Mouse (Mus musculus): ENCODE results near the gene Edil3. TPM values are rescaled to one million over a fixed set of nuclear protein-coding genes. Genes with fewer than 3 reads are reported as not detected.
A peak's percentile ranks its signal among the peaks of the same experiment; 100 is the strongest.
"Not testable (repeated sequence)": the region's sequence is repeated elsewhere in the genome, so short reads cannot be mapped to it uniquely, and the experiment has no call there.

Edil3 gene
- polyA plus RNA-seq, 1 experiment from 2014 or later: 36.3 TPM

GRCm38 (mm10) chr13:89035711-89036110 lies 214.4 kb downstream of the Edil3 start:
- DNase-seq (ENCODE audit: low spot score, missing footprints) (no peak), ATAC-seq (ENCODE audit: low FRiP score) (no peak)
- Histone ChIP-seq H3K27me3 (ENCODE audit: control insufficient read depth, insufficient read depth, low read length) (no peaks in the 10 kb centered on the region), H3K9me3 (ENCODE audit: control insufficient read depth, low read length) (no peaks in the 10 kb centered on the region), H3K4me3 (ENCODE audit: low read depth, low read length) (no peak overlapping the region), H3K36me3 (ENCODE audit: control insufficient read depth, insufficient read depth, low read length) (no peaks in the 10 kb centered on the region), H3K4me2 (no peak overlapping the region), H3K27ac (ENCODE audit: low read depth, low read length) (no peak overlapping the region), H3K4me1 (ENCODE audit: control insufficient read depth, insufficient read depth, low read length) (no peaks in the 10 kb centered on the region), H3K9ac (ENCODE audit: low read length) (no peak overlapping the region)
- 73% methylated on average over 2 of the region's 2 CpGs for WGBS

GRCm38 (mm10) chr13:89041495-89041894 lies 220.2 kb downstream of the Edil3 start:
- no peak overlapping the region for H3K4me3 ChIP-seq (ENCODE audit: low read depth, low read length)
- H3K9ac ChIP-seq (ENCODE audit: low read length): no peak overlapping the region
- no peaks in the 10 kb centered on the region for H3K9me3 ChIP-seq (ENCODE audit: control insufficient read depth, low read length)
- no peaks in the 10 kb centered on the region for H3K36me3 ChIP-seq (ENCODE audit: control insufficient read depth, insufficient read depth, low read length)
- ATAC-seq (ENCODE audit: low FRiP score): no peak
- no peaks in the 10 kb centered on the region for H3K4me1 ChIP-seq (ENCODE audit: control insufficient read depth, insufficient read depth, low read length)
- DNase-seq (ENCODE audit: low spot score, missing footprints): no peak
- no peaks in the 10 kb centered on the region for H3K27me3 ChIP-seq (ENCODE audit: control insufficient read depth, insufficient read depth, low read length)
- WGBS: 94% methylated on average over 1 of the region's 1 CpGs
- H3K4me2 ChIP-seq: no peak overlapping the region
- H3K27ac ChIP-seq (ENCODE audit: low read depth, low read length): no peak overlapping the region

- not testable (repeated sequence) for H3K27me3 ChIP-seq (ENCODE audit: control insufficient read depth, insufficient read depth, low read length); H3K9me3 ChIP-seq (ENCODE audit: control insufficient read depth, low read length); H3K36me3 ChIP-seq (ENCODE audit: control insufficient read depth, insufficient read depth, low read length); DNase-seq (ENCODE audit: low spot score, missing footprints); H3K4me1 ChIP-seq (ENCODE audit: control insufficient read depth, insufficient read depth, low read length); H3K9ac ChIP-seq (ENCODE audit: low read length); H3K4me3 ChIP-seq (ENCODE audit: low read depth, low read length); H3K4me2 ChIP-seq; ATAC-seq (ENCODE audit: low FRiP score); H3K27ac ChIP-seq (ENCODE audit: low read depth, low read length)
Measured at GRCm38 (mm10) chr13:89070132-89070531, 248.9 kb downstream of the Edil3 start.

- H3K36me3 ChIP-seq (ENCODE audit: control insufficient read depth, insufficient read depth, low read length): no peaks in the 10 kb centered on the region
- no peak overlapping the region for H3K27ac ChIP-seq (ENCODE audit: low read depth, low read length)
- WGBS: 88% methylated on average over 1 of the region's 1 CpGs
- H3K4me1 ChIP-seq (ENCODE audit: control insufficient read depth, insufficient read depth, low read length): no peaks in the 10 kb centered on the region
- no peak for DNase-seq (ENCODE audit: low spot score, missing footprints)
- H3K4me3 ChIP-seq (ENCODE audit: low read depth, low read length): no peak overlapping the region
- H3K9ac ChIP-seq (ENCODE audit: low read length): no peak overlapping the region
- H3K4me2 ChIP-seq: no peak overlapping the region
- no peak for ATAC-seq (ENCODE audit: low FRiP score)
- no peaks in the 10 kb centered on the region for H3K27me3 ChIP-seq (ENCODE audit: control insufficient read depth, insufficient read depth, low read length)
- no peaks in the 10 kb centered on the region for H3K9me3 ChIP-seq (ENCODE audit: control insufficient read depth, low read length)
Measured at GRCm38 (mm10) chr13:89076212-89076611, 254.9 kb downstream of the Edil3 start.

GRCm38 (mm10) chr13:89105889-89106288 lies 284.6 kb downstream of the Edil3 start:
- ATAC-seq (ENCODE audit: low FRiP score) (no peak), DNase-seq (ENCODE audit: low spot score, missing footprints) (no peak)
- WGBS: 73% methylated on average over 1 of the region's 1 CpGs
- Histone ChIP-seq H3K9ac (ENCODE audit: low read length) (no peak overlapping the region), H3K9me3 (ENCODE audit: control insufficient read depth, low read length) (no peaks in the 10 kb centered on the region), H3K27ac (ENCODE audit: low read depth, low read length) (no peak overlapping the region), H3K36me3 (ENCODE audit: control insufficient read depth, insufficient read depth, low read length) (no peaks in the 10 kb centered on the region), H3K27me3 (ENCODE audit: control insufficient read depth, insufficient read depth, low read length) (no peaks in the 10 kb centered on the region), H3K4me2 (no peak overlapping the region), H3K4me1 (ENCODE audit: control insufficient read depth, insufficient read depth, low read length) (no peaks in the 10 kb centered on the region), H3K4me3 (ENCODE audit: low read depth, low read length) (no peak overlapping the region)

GRCm38 (mm10) chr13:89117551-89117950 lies 296.3 kb downstream of the Edil3 start:
- Histone ChIP-seq H3K27me3 (ENCODE audit: control insufficient read depth, insufficient read depth, low read length) (no peaks in the 10 kb centered on the region), H3K9ac (ENCODE audit: low read length) (no peak overlapping the region), H3K27ac (ENCODE audit: low read depth, low read length) (no peak overlapping the region), H3K9me3 (ENCODE audit: control insufficient read depth, low read length) (no peaks in the 10 kb centered on the region), H3K4me1 (ENCODE audit: control insufficient read depth, insufficient read depth, low read length) (no peaks in the 10 kb centered on the region), H3K36me3 (ENCODE audit: control insufficient read depth, insufficient read depth, low read length) (no peaks in the 10 kb centered on the region), H3K4me2 (no peak overlapping the region), H3K4me3 (ENCODE audit: low read depth, low read length) (no peak overlapping the region)
- DNase-seq (ENCODE audit: low spot score, missing footprints) (no peak), ATAC-seq (ENCODE audit: low FRiP score) (no peak)
- WGBS: 76% methylated on average over 2 of the region's 2 CpGs

- no peak overlapping the region for H3K4me3 ChIP-seq (ENCODE audit: low read depth, low read length)
- H3K9ac ChIP-seq (ENCODE audit: low read length): no peak overlapping the region
- WGBS: 77% methylated on average over 8 of the region's 8 CpGs
- H3K27me3 ChIP-seq (ENCODE audit: control insufficient read depth, insufficient read depth, low read length): no peaks in the 10 kb centered on the region
- ATAC-seq (ENCODE audit: low FRiP score) (no peak), DNase-seq (ENCODE audit: low spot score, missing footprints) (no peak)
- H3K4me2 ChIP-seq: no peak overlapping the region
- no peaks in the 10 kb centered on the region for H3K4me1 ChIP-seq (ENCODE audit: control insufficient read depth, insufficient read depth, low read length)
- H3K9me3 ChIP-seq (ENCODE audit: control insufficient read depth, low read length): no peaks in the 10 kb centered on the region
- H3K27ac ChIP-seq (ENCODE audit: low read depth, low read length): no peak overlapping the region
- no peaks in the 10 kb centered on the region for H3K36me3 ChIP-seq (ENCODE audit: control insufficient read depth, insufficient read depth, low read length)
Measured at GRCm38 (mm10) chr13:89119809-89120208, 298.5 kb downstream of the Edil3 start.

GRCm38 (mm10) chr13:89122511-89123253 lies 301.4 kb downstream of the Edil3 start:
- H3K9me3 ChIP-seq (ENCODE audit: control insufficient read depth, low read length): no peaks in the 10 kb centered on the region
- DNase-seq (ENCODE audit: low spot score, missing footprints): peak; percentile 84
- H3K9ac ChIP-seq (ENCODE audit: low read length): no peak overlapping the region
- H3K27me3 ChIP-seq (ENCODE audit: control insufficient read depth, insufficient read depth, low read length): no peaks in the 10 kb centered on the region
- H3K27ac ChIP-seq (ENCODE audit: low read depth, low read length): no peak overlapping the region
- H3K36me3 ChIP-seq (ENCODE audit: control insufficient read depth, insufficient read depth, low read length): no peaks in the 10 kb centered on the region
- no peak overlapping the region for H3K4me3 ChIP-seq (ENCODE audit: low read depth, low read length)
- no peaks in the 10 kb centered on the region for H3K4me1 ChIP-seq (ENCODE audit: control insufficient read depth, insufficient read depth, low read length)
- no peak overlapping the region for H3K4me2 ChIP-seq
- WGBS: 54% methylated on average over 6 of the region's 6 CpGs
- no peak for ATAC-seq (ENCODE audit: low FRiP score)

- Histone ChIP-seq H3K27me3 (ENCODE audit: control insufficient read depth, insufficient read depth, low read length) (no peaks in the 10 kb centered on the region), H3K36me3 (ENCODE audit: control insufficient read depth, insufficient read depth, low read length) (no peaks in the 10 kb centered on the region), H3K4me2 (no peak overlapping the region), H3K4me3 (ENCODE audit: low read depth, low read length) (no peak overlapping the region), H3K9ac (ENCODE audit: low read length) (no peak overlapping the region), H3K9me3 (ENCODE audit: control insufficient read depth, low read length) (no peaks in the 10 kb centered on the region), H3K27ac (ENCODE audit: low read depth, low read length) (no peak overlapping the region), H3K4me1 (ENCODE audit: control insufficient read depth, insufficient read depth, low read length) (no peaks in the 10 kb centered on the region)
- no peak for ATAC-seq (ENCODE audit: low FRiP score)
- DNase-seq (ENCODE audit: low spot score, missing footprints): no peak
- WGBS: 75% methylated on average over 5 of the region's 5 CpGs
Measured at GRCm38 (mm10) chr13:89123396-89123795, 302.1 kb downstream of the Edil3 start.
